Mouse (Mus musculus): Measurements from ENCODE around the gene Cldn13.
"Not testable (repeated sequence)": the region's sequence is repeated elsewhere in the genome, so short reads cannot be mapped to it uniquely, and the experiment has no call there.

- TF ChIP-seq CTCF (IDR thresholded peaks at IDR 0.05; ENCODE audit: borderline replicate concordance, extremely low read depth, insufficient read depth, insufficient read length); POLR2A (IDR thresholded peaks at IDR 0.05; ENCODE audit: borderline replicate concordance, extremely low read depth, insufficient read depth, insufficient read length, poor library complexity, severe bottlenecking): not testable (repeated sequence)
Observed at GRCm38 (mm10) chr5:134964655-134965054, 49.3 kb upstream of the Cldn13 start.
